Mouse (Mus musculus): ENCODE measurements at regions not wholly inside any gene's neighbourhood (a gene's known extent, or its start where the extent isn't known, plus 50 kb on each side); places are given as distances from the start of the nearest gene placed in this dataset.

DNA sequence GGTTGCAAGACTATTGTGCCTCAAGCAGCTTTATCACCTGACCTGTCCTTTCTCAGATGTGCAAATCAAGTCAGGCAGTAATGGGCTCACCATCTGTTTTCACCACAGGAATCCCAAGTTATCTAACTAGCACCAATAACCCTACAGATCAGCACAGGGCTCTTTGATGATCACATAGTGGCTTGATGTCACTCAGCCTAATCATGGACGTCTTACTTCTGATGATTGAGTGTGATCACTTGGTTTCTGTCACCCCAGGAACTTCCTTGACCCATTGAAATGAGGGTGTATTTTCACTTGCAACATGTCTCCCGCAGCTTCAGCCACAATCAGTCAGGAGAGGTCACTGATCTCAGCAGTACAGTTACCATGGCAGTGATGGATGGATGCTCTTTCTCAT lies 158.3 kb upstream of the Asb5 start:
- TF ChIP-seq CTCF (IDR thresholded peaks at IDR 0.05; ENCODE audit: control insufficient read depth, insufficient read depth, insufficient read length), result no peak
- no peak for TF ChIP-seq CEBPB (IDR thresholded peaks at IDR 0.05; ENCODE audit: low read depth)

Data from C2C12 (cell line).